Mouse (Mus musculus) cortical plate, adult 2 months (tissue): ENCODE measurements at regions not wholly inside any gene's neighbourhood (a gene's known extent, or its start where the extent isn't known, plus 50 kb on each side); places are given as distances from the start of the nearest gene placed in this dataset.

Experiments
- CTCF ChIP-seq: fragments of 200-500 bp; IDR thresholded peaks from 2 replicates; pipeline ENCODE4 v1.5.1; 2011; ENCODE audit warnings: mild to moderate bottlenecking, control low read depth, low read length; ENCODE audit not compliant: insufficient read depth; ENCODE audit errors: extremely low read depth
- POLR2A ChIP-seq: fragments of 200-500 bp; IDR thresholded peaks from 2 replicates; pipeline ENCODE4 v1.6.1; 2011; ENCODE audit warnings: mild to moderate bottlenecking, low read length, control low read depth; ENCODE audit not compliant: insufficient read depth; ENCODE audit errors: extremely low read depth

DNA sequence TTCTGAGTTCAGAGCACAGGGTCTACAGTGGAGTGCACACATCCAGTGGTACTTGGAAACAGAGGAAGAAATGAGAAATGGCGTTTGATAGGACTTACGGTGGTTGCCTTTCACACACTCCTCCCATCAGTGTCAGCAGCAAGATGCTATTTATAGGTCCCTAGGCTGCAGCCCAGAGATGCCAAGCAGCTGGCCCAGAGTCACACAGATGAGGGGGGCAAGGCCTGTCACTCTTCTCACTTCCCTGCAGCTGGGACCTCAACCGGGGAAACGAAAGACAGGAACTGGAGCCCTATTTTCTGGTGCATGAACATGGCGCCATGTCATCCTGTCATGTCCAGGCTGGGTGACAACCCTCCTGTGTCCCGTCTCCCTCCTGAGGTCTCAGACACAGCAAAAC lies 71.3 kb upstream of the Crhr1 start:
- TF ChIP-seq POLR2A (no peak), CTCF (no peak)
